Mouse (Mus musculus) kidney, adult 8-10 months (tissue): ENCODE data around the gene Mid1.
"Not testable (repeated sequence)": the region's sequence is repeated elsewhere in the genome, so short reads cannot be mapped to it uniquely, and the experiment has no call there.

Experiments
- DNase-seq, 2 experiments: peaks; one replicate each; pipeline ENCODE4 v3.0.0; 2022

The Mid1 gene

DNA sequence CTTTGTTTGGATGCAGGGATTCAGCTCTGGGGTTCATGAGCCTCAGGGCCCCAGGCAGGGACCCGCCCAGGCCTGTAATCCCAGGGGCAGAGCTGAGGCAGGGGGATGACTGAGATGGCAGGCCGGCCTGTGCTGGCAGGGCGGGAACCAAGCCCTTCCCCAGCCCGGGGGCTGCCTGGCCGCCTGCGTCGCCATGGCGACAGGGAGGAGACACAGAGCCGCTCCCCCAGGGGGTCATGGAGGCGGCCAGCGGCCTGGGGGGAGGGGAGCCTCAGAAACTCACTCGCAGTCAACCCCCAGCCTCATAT is 316.3 kb downstream of the Mid1 start:
- DNase-seq, result not testable (repeated sequence)

DNA sequence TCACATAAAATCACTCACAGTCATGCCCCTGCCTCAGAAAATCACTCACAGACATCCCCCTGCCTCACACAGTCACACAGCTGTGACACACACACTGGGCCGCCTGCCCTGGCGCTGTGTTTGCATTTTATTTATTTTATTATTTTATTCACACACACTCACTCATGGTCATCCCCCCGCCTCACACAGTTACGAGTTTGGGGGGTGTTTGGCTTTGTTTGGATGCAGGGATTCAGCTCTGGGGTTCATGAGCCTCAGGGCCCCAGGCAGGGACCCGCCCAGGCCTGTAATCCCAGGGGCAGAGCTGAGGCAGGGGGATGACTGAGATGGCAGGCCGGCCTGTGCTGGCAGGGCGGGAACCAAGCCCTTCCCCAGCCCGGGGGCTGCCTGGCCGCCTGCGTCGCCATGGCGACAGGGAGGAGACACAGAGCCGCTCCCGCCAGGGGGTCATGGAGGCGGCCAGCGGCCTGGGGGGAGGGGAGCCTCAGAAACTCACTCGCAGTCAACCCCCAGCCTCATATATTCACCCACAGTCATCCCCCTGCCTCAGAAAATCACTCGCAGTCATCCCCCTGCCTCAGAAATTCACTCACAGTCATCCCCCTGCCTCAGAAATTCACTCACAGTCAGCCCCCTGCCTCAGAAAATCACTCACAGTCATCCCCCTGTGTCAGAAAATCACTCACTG is 317.7 kb downstream of the Mid1 start:
- DNase-seq, result peak in 1 of 2 experiments; percentile 58

DNA sequence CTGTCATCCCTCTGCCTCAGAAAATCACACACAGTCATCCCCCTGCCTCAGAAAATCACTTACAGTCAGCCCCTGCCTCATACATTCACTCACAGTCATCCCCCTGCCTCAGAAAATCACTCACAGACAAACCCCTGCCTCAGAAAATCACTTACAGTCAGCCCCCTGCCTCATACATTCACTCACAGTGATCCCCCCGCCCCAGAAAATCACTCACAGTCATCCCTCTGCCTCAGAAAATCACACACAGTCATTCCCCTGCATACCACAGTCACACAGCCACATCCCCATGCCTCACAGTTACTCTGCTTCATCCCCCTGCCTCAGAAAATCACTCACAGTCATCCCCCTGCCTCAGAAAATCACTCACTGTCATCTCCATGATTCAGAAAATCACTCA is 318.5 kb downstream of the Mid1 start:
- not testable (repeated sequence) for DNase-seq

DNA sequence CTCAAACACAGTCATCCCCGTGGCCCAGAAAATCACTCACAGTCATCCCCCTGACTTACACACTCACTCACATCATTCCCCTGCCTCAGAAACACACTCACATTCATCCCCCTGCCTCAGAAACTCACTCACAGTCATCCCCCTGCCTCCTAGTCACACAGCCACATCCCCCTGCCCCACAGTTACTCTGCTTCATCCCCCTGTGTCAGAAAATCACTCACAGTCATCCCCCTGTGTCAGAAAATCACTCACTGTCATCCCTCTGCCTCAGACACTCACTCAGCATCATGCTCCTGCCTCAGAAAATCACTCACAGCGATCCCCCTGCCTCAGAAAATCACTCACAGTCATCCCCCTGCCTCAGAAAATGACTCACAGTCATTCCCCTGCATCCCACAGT is 319.2 kb downstream of the Mid1 start:
- not testable (repeated sequence) for DNase-seq

DNA sequence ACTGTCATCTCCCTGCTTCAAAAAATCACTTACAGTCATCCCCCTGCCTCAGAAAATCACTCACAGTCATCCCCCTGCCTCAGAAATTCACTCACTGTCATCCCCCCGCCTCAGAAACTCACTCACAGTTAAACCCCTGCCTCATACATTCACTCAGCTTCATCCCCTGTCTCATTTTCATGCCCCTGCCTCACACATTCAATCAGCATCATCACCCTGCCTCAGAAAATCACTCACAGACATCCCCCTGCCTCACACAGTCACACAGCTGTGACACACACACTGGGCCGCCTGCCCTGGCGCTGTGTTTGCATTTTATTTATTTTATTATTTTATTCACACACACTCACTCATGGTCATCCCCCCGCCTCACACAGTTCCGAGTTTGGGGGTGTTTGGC is 319.8 kb downstream of the Mid1 start:
- DNase-seq, result not testable (repeated sequence)

DNA sequence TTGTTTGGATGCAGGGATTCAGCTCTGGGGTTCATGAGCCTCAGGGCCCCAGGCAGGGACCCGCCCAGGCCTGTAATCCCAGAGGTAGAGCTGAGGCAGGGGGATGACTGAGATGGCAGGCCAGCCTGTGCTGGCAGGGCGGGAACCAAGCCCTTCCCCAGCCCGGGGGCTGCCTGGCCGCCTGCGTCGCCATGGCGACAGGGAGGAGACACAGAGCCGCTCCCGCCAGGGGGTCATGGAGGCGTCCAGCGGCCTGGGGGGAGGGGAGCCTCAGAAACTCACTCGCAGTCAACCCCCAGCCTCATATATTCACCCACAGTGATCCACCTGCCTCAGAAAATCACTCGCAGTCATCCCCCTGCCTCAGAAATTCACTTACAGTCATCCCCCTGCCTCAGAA is 320.2 kb downstream of the Mid1 start:
- peak in 1 of 2 experiments; percentile 54 for DNase-seq

DNA sequence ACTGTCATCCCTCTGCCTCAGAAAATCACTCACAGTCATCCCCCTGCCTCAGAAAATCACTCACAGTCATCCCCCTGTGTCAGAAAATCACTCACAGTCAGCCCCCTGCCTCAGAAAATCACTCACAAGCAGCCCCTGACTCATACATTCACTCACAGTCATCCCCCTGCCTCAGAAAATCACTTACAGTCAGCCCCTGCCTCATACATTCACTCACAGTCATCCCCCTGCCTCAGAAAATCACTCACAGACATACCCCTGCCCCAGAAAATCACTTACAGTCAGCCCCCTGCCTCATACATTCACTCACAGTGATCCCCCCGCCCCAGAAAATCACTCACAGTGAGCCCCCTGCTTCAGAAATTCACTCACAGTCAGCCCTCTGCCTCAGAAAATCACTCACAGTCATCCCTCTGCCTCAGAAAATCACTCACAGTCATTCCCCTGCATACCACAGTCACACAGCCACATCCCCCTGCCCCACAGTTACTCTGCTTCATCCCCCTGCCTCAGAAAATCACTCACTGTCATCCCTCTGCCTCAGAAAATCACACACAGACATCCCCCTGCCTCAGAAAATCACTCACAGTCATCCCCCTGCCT is 320.8 kb downstream of the Mid1 start:
- DNase-seq, result not testable (repeated sequence)

DNA sequence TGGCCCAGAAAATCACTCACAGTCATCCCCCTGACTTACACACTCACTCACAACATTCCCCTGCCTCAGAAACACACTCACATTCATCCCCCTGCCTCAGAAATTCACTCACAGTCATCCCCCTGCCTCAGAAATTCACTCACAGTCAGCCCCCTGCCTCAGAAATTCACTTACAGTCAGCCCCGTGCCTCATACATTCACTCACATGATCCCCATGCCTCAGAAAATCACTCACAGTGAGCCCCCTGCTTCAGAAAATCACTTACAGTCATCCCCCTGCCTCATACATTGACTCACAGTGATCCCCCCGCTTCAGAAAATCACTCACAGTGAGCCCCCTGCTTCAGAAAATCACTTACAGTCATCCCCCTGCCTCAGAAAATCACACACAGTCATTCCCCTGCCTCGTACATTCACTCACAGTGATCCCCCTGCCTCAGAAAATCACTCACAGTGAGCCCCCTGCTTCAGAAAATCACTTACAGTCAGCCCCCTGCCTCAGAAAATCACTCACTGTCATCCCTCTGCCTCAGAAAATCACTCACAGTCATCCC is 321.8 kb downstream of the Mid1 start:
- DNase-seq, result not testable (repeated sequence)

DNA sequence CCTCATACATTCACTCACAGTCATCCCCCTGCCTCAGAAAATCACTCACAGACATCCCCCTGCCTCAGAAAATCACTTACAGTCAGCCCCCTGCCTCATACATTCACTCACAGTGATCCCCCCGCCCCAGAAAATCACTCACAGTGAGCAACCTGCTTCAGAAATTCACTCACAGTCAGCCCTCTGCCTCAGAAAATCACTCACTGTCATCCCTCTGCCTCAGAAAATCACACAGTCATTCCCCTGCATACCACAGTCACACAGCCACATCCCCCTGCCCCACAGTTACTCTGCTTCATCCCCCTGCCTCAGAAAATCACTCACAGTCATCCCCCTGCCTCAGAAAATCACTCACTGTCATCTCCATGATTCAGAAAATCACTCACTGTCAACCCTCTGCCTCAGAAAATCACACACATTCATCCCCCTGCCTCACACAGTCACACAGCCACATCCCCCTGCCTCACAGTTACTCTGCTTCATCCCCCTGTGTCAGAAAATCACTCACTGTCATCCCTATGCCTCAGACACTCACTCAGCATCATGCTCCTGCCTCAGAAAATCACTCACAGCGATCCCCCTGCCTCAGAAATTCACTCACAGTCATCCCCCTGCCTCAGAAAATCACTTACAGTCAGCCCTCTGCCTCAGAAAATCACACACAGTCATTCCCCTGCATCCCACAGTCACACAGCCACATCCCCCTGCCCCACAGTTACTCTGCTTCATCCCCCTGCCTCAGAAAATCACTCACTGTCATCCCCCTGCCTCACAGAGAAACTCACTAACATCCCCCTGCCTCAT is 322.6 kb downstream of the Mid1 start:
- DNase-seq, result not testable (repeated sequence)

DNA sequence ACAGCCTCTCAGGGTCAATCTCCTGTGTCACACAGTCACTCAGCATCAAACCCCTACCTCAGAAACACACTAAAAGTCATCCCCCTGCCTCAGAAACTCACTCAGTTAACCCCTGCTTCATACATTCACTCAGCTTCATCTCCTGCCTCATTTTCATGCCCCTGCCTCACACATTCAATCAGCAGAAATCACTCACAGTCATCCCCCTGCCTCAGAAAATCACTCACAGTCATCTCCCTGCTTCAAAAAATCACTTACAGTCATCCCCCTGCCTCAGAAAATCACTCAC is 323.1 kb downstream of the Mid1 start:
- DNase-seq, result not testable (repeated sequence)

DNA sequence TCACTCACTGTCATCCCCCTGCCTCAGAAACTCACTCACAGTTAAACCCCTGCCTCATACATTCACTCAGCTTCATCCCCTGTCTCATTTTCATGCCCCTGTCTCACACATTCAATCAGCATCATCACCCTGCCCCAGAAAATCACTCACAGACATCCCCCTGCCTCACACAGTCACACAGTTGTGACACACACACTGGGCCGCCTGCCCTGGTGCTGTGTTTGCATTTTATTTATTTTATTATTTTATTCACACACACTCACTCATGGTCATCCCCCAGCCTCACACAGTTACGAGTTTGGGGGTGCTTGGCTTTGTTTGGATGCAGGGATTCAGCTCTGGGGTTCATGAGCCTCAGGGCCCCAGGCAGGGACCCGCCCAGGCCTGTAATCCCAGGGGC is 323.6 kb downstream of the Mid1 start:
- peak in 1 of 2 experiments; percentile 48 for DNase-seq

DNA sequence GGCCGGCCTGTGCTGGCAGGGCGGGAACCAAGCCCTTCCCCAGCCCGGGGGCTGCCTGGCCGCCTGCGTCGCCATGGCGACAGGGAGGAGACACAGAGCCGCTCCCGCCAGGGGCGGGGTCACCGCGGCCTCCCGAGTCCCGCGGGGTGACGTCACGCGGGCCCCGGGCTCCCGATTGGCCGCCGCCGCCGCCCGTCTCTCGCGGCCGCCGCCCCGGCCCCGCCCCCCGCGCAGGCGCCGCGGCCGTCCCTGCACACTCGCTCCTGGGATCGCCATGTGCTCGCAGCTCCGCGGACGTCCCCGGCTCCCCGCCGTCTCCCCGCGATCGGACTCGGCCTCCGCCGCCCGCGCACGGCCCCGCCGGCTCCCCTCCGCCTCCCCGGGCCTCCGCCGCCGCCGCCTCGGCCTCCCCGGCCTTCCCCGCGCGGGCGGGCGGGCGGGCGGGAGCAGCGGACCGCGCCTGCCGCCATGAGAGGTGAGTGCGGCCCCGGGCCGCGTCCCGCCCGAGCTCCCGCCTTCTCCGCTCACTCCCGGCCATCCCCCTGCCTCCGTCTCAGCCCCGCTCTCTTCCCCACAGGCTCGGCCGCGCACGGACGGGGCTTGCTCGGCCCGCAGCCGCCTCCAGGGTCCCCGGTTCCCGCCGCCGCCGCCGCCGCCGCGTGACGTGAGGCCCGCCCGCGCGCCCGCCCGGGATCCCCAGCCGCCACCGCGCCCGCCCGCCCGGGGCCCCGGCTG is 324.2 kb downstream of the Mid1 start, which contains the start of gene Gm21887:
Gene Gm21887, plus strand, starts transcription at position 644 of the 735 bp plus-strand sequence.
- DNase-seq, result peak; percentile 82 to 95

DNA sequence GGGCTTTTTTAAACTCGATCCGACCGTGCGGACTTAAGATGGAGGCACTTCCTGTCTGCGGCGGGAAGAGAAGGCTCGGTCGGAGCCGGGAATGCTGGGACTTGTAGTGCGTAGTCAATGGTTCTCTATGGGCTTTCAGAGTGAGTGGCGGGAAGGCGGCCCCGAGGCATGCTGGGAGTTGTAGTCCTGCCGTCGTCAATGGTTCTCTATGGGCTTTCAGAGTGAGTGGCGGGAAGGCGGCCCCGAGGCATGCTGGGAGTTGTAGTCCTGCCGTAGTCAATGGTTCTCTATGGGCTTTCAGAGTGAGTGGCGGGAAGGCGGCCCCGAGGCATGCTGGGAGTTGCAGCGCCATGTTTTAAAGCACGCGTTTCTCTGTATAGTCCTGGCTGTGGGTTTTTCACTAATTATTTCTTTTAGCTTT is 324.8 kb downstream of the Mid1 start:
- peak; percentile 100 for DNase-seq

DNA sequence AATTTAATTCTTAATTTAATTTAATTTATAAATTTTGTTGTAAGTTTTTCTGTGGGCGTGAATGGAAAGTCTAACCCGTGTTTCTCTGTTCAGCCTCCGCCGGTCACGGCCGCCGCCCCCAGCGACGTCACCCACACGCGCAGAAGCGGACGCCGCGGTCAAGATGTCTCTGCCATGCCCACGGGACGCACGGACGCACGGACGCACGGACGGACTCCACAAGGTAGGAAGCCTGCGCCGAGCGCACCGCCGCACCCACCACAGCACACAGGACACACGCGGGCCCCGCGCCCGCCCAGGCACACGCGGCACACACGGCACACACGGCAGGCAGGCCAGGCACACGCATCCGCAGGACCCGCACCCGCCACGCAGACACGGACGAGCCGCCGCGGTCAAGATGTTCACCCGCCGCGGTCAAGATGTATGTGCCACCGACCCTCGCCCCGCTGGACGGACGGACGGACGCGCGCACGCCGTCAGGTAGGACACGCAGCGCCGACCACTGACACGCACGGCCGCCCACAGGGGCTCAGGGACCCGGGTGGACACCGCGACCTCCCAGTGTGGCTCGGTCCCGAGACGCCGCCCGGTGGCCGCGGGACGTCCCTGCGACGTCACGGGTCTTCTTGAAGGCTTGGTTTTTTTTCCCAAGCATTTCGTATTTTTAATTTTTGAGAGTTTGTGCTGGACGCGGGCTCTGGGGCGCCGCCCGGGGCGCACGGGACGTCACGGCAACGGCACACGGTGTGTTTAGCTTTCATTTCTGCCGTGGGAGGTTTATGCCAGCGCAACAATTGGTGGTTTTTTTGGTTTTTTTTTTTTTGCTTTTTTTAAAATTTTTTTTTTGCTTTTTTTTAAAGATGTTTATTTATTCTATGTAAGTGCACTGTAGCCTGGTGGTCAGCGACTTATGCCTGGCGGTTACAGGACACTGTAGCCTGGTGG is 325.9 kb downstream of the Mid1 start:
- peak in 1 of 2 experiments; percentile 69 for DNase-seq

DNA sequence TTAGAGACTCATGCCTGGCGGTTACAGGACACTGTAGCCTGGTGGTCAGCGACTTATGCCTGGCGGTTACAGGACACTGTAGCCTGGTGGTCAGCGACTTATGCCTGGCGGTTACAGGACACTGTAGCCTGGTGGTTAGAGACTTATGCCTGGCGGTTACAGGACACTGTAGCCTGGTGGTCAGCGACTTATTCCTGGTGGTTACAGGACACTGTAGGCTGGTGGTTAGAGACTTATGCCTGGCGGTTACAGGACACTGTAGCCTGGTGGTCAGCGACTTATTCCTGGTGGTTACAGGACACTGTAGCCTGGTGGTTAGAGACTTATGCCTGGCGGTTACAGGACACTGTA is 326.5 kb downstream of the Mid1 start:
- DNase-seq, result not testable (repeated sequence)

DNA sequence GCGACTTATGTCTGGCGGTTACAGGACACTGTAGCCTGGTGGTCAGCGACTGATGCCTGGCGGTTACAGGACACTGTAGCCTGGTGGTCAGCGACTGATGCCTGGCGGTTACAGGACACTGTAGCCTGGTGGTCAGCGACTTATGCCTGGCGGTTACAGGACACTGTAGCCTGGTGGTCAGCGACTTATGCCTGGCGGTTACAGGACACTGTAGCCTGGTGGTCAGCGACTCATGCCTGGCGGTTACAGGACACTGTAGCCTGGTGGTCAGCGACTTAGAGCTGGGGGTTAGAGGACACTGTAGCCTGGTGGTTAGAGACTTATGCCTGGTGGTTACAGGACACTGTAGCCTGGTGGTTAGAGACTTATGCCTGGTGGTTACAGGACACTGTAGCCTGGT is 328.4 kb downstream of the Mid1 start:
- not testable (repeated sequence) for DNase-seq

DNA sequence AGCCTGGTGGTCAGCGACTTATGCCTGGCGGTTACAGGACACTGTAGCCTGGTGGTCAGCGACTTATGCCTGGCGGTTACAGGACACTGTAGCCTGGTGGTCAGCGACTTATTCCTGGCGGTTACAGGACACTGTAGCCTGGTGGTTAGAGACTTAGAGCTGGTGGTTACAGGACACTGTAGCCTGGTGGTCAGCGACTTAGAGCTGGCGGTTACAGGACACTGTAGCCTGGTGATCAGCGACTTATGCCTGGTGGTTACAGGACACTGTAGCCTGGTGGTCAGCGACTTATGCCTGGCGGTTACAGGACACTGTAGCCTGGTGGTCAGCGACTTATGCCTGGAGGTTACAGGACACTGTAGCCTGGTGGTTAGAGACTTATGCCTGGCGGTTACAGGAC is 329.0 kb downstream of the Mid1 start:
- DNase-seq, result not testable (repeated sequence)

DNA sequence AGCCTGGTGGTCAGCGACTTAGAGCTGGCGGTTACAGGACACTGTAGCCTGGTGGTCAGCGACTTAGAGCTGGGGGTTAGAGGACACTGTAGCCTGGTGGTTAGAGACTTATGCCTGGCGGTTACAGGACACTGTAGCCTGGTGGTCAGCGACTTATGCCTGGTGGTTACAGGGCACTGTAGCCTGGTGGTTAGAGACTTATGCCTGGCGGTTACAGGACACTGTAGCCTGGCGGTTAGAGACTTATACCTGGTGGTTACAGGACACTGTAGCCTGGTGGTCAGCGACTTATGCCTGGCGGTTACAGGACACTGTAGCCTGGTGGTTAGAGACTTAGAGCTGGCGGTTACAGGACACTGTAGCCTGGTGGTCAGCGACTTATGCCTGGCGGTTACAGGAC is 330.9 kb downstream of the Mid1 start:
- DNase-seq, result not testable (repeated sequence)

DNA sequence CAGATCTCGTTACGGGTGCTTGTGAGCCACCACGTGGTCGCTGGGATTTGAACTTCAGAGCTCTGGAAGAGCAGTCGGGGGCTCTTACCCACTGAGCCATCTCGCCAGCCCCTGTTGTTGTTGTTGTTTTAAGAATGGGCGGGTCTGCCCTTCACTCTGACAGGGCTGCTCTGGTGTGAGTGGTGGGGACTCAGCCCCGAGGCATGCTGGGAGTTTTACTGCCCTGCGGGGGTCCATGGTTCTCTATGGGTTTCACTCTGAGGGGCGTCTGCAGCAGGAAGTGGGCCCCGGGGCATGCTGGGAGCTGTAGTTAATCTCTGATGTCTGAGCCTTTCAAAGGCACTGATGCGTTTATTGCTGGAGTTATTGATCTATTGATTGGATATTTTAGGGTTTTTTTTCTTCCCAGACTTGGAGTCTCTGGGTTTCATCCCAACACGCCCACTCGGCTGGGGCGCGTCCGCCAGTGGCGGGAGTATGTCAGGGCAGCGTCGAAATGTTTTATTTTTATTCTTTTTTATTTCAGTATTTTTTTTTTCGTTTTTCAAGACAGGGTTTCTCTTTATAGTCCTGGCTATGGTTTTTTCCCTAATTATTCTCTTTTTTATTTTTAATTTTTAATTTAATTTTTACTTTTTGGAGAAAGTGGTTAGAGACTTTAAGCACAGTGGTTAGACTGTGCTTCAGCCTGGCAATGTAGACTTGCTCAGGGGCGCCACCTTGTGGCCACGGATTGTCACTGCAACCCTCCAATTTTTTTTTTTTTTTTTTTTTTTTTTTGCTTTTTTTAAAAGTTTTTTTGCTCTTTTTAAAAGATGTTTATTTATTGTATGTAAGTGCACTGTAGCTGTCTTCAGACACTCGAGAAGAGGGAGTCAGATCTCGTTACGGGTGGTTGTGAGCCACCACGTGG is 332.6 kb downstream of the Mid1 start:
- DNase-seq, result peak in 1 of 2 experiments; percentile 70

DNA sequence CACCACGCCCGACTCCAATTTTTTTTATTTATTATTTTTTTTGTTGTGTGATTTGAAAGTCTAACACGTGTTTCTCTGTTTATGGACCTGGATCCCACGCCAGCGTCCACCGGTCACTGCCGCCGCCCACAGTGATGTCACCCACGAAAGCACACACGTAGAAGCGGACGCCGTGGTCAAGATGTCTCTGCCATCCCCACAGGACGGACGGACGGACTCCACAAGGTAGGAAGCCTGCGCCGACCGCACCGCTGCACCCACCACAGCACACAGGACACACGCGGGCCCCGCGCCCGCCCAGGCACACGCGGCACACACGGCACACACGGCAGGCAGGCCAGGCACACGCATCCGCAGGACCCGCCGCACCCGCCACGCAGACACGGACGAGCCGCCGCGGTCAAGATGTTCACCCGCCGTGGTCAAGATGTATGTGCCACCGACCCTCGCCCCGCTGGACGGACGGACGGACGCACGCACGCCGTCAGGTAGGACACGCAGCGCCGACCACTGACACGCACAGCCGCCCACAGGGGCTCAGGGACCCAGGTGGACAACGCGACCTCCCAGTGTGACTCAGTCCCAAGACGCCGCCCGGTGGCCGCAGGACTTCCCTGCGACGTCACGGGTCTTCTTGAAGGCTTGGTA is 333.7 kb downstream of the Mid1 start:
- peak in 1 of 2 experiments; percentile 58 for DNase-seq
